Mouse (Mus musculus) frontal cortex, postnatal 14 days (tissue): ENCODE data around the gene Cttn.

ENCODE experiments used
- DNase-seq, 2 experiments: peaks; one replicate each; pipeline ENCODE4 v3.0.0; 2022; ENCODE audit warnings: low spot score in 2 of 2

The Cttn gene

DNA sequence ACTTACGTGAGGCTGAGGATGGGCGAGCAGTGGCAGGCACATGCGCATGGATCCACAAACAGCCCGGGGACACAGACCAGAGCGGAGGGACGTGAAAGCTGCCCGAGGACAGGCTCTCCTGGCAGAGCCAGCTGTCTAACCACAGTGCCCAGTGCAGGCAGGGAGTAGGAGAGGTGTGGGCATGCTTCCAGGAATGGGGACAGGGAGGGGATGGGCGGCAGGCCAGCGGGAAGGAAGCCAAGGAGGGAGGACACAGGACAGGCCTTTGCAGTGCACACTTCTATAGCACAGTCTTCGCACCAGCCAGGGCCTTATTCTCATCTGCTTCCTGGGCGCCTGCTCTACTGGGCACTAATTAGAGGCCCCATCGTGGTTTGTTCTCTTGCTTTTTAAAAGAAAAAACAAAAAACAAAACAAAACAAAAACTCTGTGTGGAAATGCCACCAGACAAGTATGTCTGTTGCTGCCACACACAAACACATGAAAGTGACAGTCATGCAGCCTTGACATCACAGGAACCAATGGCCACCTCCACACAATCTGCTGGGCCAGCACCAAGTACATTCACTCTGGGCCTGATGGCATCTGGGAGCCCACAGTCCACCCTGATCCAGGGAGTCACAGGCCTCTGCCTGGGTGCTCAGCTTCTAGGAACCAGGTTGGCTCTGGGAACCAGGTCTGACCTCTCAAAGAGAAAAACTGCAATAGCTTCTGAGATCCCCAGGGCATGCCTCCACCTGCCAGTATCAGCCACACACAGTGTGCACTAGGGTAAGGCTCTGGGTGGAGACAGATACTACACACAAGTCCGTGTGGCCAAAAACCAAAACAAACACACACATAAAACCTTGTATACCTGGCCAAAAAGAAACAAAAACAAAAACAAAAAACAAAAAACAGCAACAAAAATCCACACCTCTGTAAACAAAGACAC is 20.9 kb downstream of the Cttn start:
- peak; percentile 75 for DNase-seq

DNA sequence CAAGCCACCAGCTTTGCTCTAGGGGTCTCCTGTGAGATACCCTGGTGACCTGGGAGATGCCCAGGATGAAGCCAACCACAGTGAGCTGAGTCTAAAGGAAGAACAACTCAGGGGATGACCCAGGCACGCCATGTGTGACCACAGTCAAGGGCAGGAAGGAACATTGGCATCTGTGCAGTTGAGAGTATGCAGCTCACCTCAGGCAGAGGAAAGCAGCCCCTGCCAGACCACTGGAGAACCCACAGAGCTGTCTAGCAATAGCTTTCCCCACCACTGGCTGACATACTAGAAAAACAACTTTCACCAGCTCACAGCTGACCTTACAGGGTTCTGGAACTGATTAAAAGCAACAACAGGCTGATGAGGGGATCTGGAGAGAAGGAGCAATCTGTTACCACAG is 22.6 kb downstream of the Cttn start:
- no peak for DNase-seq

DNA sequence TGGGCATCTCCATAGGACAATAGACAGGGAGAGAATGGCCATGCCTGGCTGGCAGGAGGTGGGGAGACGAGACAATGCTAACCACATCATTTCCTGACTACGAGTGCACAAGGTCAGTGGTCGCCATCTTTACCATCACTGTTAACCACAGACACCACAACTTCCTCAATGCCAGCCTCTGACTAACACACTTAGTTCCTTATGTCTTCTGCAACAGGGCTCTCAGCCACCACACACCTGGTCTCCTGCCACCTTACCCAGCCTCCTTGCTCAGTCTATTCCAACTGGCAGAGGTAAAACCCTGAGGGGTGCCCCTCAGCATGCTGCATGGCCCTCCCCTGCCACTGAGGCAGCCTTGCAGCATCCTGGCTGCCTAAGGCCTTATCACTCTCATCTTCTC is 23.7 kb downstream of the Cttn start:
- DNase-seq: no peak

DNA sequence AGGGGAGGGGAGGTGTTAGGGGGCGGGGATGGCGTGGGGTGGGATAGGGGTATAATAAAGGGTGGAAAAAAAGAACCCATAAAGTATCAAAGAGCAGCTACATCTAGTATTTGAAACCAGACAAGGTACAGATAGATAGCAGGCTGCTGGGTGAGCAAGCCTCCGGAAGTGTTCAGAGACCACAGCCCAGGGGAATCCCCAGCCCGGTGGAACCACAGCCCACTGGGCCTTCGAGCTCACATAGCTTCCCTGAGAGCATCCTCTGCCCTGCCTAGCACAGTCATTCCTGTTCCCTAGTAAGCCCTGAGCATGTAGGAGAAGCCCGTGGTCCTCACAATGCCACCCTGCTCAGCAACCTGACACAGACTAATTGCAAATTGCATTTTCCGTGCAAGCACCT is 26.0 kb downstream of the Cttn start:
- no peak for DNase-seq

DNA sequence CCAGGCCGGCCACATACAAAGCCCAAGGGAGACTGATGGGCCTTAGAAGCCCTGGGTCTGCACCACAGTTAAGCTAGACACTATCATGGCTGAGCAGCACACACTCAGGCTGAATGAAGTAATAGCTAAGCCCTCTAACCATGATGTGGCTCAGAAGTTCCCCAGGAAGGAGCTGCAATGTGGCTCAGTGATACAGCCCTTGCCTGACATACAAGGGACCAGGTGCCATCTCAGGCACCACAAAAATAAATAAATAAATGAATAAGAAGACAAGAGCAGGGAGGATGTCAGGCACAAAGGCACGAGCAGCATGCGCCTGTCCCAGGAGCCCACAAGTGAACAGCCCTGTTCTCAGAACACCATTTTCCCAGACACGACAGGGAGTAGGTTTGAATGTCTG is 28.8 kb downstream of the Cttn start:
- no peak for DNase-seq

DNA sequence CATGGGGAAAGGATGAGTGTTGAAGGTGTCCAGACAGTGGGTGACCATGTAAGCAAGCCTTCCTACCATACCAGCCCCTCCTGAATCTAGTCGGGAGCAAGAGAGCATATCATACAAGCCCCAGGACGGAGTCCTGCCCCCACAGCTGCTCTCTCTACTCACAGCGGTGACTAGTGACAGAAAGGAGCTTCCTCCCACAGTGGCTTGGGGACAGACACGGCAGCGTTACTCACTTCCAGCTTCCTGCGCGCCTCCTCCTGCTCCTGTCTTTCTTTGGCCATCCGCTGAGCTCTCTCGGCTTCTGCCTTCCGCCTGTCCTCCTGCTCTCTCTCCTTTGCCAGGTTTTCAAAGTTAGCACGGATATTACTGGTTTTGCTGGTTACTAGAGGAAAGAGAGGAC is 29.3 kb downstream of the Cttn start:
- DNase-seq: no peak

DNA sequence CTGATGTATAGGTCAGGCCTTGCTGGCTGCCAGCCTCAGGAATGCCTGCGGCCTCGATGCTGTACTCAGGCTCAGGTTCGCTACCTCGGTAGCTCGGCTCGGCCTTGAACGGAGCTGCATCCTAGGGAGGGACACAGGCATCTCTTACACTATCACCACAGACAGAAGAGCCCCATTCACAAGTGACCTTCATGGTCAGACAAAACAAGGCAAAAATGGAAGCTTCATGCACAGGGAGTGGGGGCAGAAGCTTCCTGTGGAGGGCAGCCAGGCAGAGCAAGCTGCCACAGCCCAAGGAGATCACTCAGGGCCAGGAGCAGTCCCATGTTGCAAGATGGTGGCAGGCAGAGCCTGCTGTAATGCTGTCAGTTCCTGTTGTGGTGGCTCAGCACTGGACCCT is 32.0 kb downstream of the Cttn start:
- DNase-seq: no peak

DNA sequence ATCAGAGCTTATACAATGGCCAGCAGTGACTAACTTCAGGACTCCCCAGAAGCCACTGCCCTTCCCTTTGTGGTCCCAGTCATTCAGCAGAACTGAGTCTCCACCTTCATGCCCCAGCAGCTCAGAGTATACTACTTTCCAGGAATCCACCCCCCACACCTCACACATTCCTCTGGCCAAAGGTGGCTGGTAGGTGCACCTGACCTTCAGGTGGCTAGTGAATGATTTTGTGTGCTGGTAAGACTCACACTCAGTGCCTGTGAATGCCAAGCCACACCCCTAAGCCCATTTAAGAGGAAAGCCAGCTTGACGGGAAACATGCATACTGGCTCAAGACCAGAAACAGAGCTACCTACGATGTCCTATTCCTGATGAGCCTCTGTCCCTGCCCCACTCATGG is 37.9 kb downstream of the Cttn start:
- DNase-seq: no peak

DNA sequence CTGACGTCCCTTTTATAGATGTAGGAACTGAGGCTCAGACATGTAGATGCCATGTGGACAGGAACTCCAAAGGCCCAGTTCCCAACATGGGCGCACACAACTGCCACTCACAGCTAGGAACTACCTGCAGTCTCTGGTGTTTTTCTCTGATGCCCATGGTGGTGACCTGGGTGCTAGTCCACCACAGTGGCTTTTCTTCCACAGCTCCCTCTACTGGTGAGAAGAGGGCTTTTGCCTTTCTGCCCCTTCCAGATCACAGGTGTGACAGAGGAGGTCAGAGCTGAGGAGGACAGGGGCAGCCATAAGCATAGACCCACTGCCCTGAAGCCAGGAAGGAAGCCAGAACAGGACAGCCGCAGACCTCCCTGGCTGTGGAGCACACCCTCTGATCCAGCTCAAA is 43.3 kb downstream of the Cttn start:
- DNase-seq: no peak

DNA sequence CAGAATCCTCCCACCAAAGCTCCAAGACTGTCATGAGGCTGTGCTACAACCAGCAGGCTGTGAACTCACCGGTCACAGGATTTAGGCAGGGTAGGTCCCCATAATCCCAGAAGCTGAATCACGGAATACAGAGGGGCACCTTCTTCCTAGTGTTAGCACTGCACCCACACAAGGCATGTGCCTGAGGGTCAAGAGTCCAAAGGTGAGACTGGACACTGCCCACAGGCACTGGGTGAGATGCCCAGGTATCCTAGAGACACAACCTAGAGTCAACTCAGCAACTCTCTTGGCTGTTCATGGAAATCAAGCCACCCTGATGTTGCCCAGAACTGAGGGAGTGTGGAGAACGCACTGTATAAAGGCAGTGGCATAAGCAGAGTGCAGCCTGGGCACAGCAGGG is 44.2 kb downstream of the Cttn start:
- DNase-seq: no peak

DNA sequence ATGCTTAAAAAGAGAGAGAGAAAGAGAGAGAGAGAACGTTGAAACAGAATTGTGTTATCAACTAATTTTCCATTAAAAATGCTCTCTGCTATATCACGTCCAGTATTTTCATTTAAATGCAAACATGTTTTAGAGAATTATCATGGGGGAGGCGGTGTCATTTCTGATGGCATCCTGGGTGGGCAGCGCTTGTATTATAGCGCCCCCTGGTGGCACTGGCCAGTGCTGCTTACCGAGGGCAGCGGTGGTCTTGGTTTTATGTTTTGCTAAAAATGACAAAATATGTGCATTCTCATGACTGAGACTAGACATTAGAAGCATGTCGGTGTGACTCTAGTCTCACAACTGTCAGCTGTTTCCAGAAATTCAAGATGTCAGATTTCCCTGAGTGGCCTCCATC is 44.9 kb downstream of the Cttn start:
- peak in 1 of 2 experiments; percentile 60 for DNase-seq

DNA sequence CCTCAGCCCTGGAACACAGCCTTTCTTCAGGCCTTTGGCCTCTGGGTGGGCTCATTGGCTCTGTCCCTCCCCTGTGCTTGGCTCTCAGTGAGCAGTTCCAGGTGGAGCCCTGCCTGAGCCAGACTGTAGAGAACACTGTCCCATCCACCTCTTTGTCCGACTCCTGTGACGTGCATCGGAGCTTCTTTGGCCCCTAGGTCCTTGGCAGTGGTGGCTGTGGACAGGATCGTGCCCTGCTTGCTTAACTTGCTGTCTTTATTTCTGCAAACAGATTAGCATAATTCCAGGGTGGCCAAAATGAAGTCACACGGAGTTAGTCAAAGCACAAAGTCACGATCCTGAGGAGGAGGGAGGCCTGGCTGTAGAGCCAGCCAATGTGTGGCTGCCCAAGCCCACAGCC is 49.3 kb downstream of the Cttn start:
- no peak for DNase-seq

DNA sequence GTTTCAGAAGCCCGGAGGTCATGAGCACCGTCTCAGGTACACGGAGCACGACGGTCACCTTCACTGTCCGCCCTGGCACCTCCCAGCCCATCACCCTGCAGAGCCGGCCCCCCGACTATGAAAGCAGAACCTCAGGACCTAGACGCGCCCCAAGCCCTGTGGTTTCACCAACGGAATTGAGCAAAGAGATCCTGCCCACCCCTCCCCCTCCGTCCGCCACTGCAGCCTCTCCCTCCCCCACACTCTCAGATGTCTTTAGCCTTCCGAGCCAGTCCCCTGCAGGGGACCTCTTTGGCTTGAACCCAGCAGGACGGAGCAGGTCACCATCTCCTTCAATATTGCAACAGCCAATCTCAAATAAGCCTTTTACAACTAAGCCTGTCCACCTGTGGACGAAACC is 50.3 kb downstream of the Cttn start:
- no peak for DNase-seq

DNA sequence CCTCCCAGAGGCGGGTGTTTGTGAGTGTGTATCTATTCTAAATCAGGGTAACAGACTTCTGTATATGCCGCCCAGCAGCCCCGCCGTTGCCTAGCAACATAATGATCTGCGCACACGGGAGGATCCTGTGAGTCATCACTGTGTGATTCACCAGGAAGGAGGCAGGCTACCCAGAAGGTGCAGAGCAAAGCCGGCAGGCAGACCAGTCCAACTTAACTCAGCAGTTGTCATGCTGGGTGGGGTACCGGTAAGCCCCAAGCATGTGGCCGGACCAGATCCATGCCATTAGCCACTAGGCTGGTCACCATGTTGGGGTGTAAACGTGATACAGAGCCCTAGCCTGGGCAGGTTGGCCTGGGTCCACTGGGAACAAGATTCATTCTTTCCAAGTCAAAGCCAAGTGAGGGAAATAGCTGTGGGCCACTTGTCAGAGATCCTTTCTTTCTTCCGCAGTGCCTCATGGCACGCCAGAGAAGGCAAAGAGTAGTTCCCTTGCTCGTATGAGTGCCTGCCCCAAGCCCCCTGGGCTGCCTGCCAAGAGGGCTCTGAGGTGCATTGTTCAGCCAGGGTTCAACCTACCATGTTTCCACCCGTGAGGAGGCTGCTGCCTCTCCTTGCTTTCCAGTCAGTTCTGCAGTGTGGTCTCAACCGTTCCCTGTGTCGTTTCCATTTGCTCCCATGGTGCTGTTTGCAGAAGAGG is 53.0 kb downstream of the Cttn start:
- peak; percentile 72 to 81 for DNase-seq

DNA sequence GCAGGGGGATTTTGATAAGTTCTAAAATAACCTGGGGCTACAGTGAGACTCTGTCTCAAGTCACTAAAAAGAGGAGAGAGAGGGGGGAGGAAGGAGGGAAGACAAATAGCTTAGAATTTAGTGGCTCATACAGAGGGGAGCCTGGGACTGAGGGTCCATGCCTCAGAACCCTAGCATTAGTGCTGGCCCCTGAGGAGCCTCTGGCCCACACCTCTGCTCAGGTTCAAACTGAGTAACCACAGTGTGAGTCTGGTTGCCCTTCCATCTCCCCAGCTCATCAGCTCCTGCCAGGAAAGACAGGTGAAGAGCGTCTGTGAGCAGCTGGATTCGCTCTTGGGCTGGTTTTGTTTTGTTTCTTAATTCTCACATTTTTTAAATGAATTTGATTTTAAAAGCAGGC is 53.6 kb downstream of the Cttn start:
- no peak for DNase-seq

DNA sequence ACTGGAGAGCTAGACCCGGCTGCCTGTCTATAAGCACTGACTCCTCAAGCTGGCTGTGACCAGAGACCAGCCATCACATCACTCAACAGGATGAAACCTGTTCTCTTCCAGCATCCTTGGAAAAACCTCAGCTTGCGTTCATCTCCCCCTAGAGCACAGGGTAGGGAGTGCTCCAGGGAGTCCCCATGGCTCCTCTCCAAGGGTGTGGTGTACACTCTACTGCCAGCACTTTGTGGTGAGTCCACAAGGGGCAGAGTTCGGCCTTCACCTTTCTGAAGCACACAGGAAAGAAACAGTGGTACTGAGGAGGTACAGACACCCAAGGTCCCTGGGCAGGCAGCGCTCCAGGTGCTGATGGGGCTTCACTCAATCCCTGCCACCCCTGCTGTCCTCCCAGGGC is 55.0 kb downstream of the Cttn start:
- DNase-seq: no peak

DNA sequence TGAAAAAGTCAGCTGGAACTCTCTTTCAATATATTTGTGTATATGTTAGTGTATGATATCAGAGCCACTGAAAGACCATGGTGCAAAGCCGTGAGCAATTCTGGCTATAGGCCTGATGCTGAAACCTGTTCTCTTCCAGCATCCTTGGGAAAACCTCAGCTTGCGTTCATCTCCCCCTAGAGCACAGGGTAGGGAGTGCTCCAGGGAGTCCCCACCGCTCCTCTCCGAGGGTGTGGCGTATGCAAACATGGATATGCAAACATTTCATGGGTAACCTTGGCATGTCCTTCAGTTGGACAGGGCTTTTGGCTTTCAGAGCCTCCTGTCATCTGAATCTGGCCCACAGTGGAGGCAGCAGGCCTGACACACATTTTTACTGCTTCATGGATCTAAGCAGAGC is 56.2 kb downstream of the Cttn start:
- no peak for DNase-seq

DNA sequence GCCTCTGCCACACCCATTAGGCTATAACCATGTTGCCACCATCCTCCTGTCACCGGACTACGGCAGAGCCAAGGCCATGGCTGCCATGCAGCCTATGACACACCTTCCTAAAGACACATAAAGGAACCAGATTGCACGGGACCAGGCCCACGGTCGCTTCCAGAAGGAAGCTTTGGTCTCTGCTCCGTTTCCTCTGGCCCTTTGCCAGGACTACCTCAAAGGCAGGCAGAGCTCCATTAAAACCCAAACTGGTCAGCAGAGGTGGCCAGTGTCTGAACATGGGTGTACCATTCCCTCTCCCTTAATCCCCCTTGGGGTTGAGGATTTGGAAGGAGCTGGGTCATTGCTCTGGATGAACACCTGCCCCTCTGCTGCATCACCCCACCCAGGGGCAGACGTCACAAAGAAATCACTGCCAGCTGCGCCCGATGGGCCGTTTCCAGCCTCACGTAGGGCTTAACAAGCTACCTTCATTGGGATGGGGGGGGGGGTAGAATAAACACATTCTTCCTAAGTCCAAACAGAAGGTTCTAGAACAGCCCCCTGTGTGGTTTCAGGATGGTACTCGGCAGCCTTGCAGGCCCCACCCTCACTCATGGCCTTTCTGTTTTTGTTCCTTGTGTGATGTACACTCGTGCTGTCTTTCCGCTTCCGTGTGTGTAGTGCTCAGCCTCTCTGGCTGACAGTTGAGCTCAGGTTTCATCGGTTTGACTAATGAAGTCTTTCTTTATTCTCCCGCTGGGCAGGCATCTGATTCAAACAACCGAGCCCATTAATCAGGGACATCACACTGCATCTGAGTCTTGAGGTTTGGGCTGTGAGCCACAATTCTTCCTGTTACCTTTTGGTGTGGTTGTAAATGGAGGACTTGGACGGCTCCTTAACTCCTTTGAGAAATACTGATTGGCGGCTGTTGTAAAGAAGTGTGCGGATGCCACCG is 58.6 kb downstream of the Cttn start:
- DNase-seq: no peak

DNA sequence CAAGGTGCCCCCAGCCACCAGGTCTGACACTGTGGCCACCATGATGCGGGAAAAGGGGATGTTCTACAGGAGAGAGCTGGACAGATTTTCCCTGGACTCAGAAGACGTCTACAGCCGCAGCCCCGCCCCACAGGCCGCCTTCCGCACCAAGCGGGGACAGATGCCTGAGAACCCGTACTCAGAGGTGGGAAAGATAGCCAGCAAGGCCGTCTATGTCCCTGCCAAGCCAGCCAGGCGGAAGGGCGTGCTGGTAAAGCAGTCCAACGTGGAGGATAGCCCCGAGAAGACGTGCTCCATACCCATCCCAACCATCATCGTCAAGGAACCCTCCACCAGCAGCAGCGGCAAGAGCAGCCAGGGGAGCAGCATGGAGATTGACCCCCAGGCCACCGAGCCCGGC is 61.1 kb downstream of the Cttn start:
- DNase-seq: no peak

DNA sequence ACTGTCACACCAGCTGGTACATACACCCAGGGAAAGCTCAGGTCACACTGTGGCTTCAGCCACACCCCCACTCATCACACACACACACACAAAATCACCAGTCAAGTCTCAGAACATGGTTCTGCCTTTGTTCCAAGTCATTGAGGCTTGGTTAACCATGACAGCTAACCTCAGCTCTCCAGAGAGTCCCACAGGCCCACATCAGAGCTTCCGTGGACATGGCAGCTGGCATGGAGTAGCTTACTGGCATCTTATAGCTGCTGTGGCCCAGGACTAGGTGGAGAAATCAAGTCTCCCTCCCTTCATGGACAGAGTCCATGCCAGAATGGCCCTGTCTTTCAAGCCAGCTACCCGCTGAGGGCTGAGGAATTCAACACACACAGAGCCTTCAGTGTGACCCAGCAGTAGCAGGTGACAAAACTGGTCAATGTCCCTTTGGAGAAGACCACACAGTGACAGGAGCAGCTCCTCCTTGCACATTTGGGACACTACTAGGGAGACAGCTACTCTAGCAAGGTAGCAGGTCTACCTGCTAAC is 62.3 kb downstream of the Cttn start:
- no peak for DNase-seq

DNA sequence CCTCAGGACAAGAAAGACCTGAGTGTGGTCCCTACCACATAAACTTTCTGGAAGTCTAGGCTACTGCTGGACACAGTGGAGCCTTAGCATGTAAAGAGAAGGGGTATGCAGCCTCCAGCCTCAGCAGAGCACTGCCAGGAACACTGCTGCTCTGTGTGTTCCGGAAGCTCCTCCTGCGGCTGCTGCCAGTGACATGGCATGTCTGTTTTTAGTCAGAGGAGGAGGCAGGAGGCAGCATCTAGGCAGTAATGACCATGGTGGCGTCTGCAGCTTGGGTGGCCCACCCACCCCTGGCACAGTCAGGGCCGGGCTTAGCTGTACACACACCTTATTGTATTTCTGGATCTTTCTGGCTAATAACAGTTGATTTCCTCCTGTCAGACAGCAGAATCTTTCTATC is 63.1 kb downstream of the Cttn start:
- DNase-seq: no peak

DNA sequence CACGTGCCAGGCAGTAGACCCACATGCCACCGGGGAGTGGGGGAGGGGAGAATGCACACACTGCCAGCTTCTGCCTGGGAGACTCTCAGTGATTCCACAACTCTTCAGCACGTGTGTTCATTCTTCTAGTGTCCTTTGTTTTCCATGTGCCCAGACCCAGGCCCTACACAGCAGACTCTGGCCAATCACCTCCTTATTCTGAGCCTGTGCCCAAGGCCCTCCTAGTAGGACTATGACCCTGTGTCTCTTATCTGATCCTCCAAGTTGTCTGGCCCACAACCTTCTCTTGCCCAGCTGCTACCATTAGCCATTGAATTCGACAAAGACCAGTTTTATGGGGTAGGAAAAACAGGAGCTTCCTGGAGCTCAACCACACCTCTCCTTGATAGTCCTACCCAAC is 68.3 kb downstream of the Cttn start:
- DNase-seq: no peak
